Mouse (Mus musculus): Measurements from ENCODE around the gene Tnpo2.

DNA sequence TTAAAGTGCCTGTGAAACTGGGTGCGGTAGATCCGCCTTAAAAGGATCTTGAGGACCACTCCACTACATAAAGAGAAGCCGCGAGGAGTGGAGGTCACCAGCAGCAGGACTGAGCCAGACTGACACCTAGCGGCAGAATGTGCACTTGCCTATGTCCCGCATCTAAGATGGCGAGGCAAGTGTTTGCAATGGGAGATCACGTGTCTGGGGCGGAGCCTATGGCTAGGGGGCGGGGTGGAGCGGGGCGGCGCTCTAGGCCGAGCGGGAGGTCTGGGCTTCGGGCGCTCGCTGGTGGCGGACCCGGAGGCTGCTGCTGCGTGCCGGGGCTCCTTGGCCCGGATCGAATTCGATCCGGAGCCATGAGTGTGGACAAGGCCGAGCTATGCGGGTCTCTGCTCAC lies 46.4 kb upstream of the Tnpo2 start, which contains the start of gene Hook2:
- TF ChIP-seq EP300 (optimal IDR thresholded peaks at IDR 0.05), result no peak
- TF ChIP-seq CTCF (IDR thresholded peaks at IDR 0.05; ENCODE audit: low read depth), result peak; percentile 98

Measured in stomach, postnatal 0 days (tissue).